16 mouse cellular contexts compared by ENCODE assay signal in genomic region chr10:25285100-25285811, GRCm38 (mm10). TPM values are rescaled to one million over a fixed set of nuclear protein-coding genes. Genes with fewer than 3 reads are reported as not detected.
A peak's percentile ranks its signal among the peaks of the same experiment; 100 is the strongest.
DNase-seq lines count a peak whose midpoint lies in the region; ATAC-seq and TF ChIP-seq lines count a peak whose summit lies in the region.
"Had no signal": no experiment of that assay in that cellular context is flagged by ENCODE, and none has a peak within 500 bp of the region (broad histone marks: within the 10 kb centered on the region; RNA-seq: fewer than 3 reads in every experiment).

No protein-coding gene starts in this region.

- DNase-seq in kidney, postnatal 4 days, result peak; percentile 31 to 35
- DNase-seq in lung, postnatal 10 days, result peak; percentile 50
- DNase-seq in urinary bladder, postnatal 25 days (ENCODE audit: low spot score), result no peak
- no peak for DNase-seq in embryonic facial prominence, embryonic 10.5 days (ENCODE audit: low spot score)
- no peak for DNase-seq in frontal cortex, postnatal 14 days (ENCODE audit: low spot score in 2 of 2)
- DNase-seq: cerebellum, postnatal 10 days; heart, postnatal 4 days; left cerebral cortex, postnatal 4 days; right cerebral cortex, adult 18-20 months; spleen, adult 18-20 months; thymus, postnatal 36 days had no signal

- no peaks in the 10 kb centered on the region for H3K27me3 ChIP-seq in intestine, postnatal 0 days (replicated peaks; ENCODE audit: control insufficient read depth, insufficient read depth, low read length)
- no peaks in the 10 kb centered on the region for H3K27me3 ChIP-seq in intestine, embryonic 15.5 days (replicated peaks)
- no peaks in the 10 kb centered on the region for H3K27me3 ChIP-seq in kidney, embryonic 16.5 days (ENCODE audit: insufficient read depth, low read length)
- H3K27me3 ChIP-seq in embryonic facial prominence, embryonic 10.5 days (replicated peaks; ENCODE audit: low read depth, poor library complexity, severe bottlenecking), result no peaks in the 10 kb centered on the region
- H3K27me3 ChIP-seq: megakaryocyte, embryonic 14.5 days had no signal

- H3K9ac ChIP-seq in intestine, postnatal 0 days (ENCODE audit: low read depth, low read length), result no peak overlapping the region
- no peak overlapping the region for H3K9ac ChIP-seq in intestine, embryonic 15.5 days
- H3K9ac ChIP-seq in kidney, embryonic 16.5 days (replicated peaks; ENCODE audit: low read length), result no peak overlapping the region

- TF ChIP-seq CTCF in intestine, postnatal 0 days (IDR thresholded peaks at IDR 0.05; ENCODE audit: low read depth), result no peak

- no peak overlapping the region for H3K4me2 ChIP-seq in intestine, postnatal 0 days (replicated peaks; ENCODE audit: low read depth)
- H3K4me2 ChIP-seq in intestine, embryonic 15.5 days (replicated peaks), result no peak overlapping the region
- H3K4me2 ChIP-seq in kidney, embryonic 16.5 days (replicated peaks; ENCODE audit: low read depth, low read length), result no peak overlapping the region

- no peak overlapping the region for H3K27ac ChIP-seq in intestine, postnatal 0 days (ENCODE audit: low read depth, low read length)
- H3K27ac ChIP-seq in intestine, embryonic 15.5 days, result no peak overlapping the region
- peak overlapping the region; percentile 44; the same call in 1 of the 2 replicates for H3K27ac ChIP-seq in kidney, embryonic 16.5 days (ENCODE audit: low read length)
- H3K27ac ChIP-seq in embryonic facial prominence, embryonic 10.5 days (replicated peaks), result no peak overlapping the region

- H3K4me1 ChIP-seq in intestine, postnatal 0 days (replicated peaks; ENCODE audit: control insufficient read depth, insufficient read depth, low read length), result no peaks in the 10 kb centered on the region
- H3K4me1 ChIP-seq in intestine, embryonic 15.5 days (replicated peaks), result no peaks in the 10 kb centered on the region
- H3K4me1 ChIP-seq in kidney, embryonic 16.5 days (ENCODE audit: insufficient read depth, low read length), result peaks cover 7% of the 10 kb centered on the region
- peaks cover 14% of the 10 kb centered on the region for H3K4me1 ChIP-seq in embryonic facial prominence, embryonic 10.5 days

- no peak overlapping the region for H3K4me3 ChIP-seq in intestine, postnatal 0 days (ENCODE audit: low read depth, low read length)
- no peak overlapping the region for H3K4me3 ChIP-seq in intestine, embryonic 15.5 days (replicated peaks)
- H3K4me3 ChIP-seq in kidney, embryonic 16.5 days (ENCODE audit: low read length), result no peak overlapping the region
- H3K4me3 ChIP-seq in embryonic facial prominence, embryonic 10.5 days, result no peak overlapping the region
- H3K4me3 ChIP-seq: megakaryocyte, embryonic 14.5 days had no signal

- WGBS in intestine, postnatal 0 days, result 51% methylated on average over 11 of the region's 11 CpGs
- 62% methylated on average over 11 of the region's 11 CpGs for WGBS in intestine, embryonic 15.5 days
- 67% methylated on average over 11 of the region's 11 CpGs for WGBS in kidney, embryonic 16.5 days
- 90% methylated on average over 11 of the region's 11 CpGs for WGBS in embryonic facial prominence, embryonic 10.5 days

- peak; percentile 54; the same call in 1 of the 2 replicates for ATAC-seq in intestine, postnatal 0 days
- ATAC-seq in intestine, embryonic 15.5 days, result no peak
- ATAC-seq in kidney, embryonic 16.5 days (ENCODE audit: low FRiP score, low TSS enrichment), result peak; percentile 69; the same call in 1 of the 2 replicates
- ATAC-seq: CD4-positive, CD25-positive, alpha-beta regulatory T cell, adult 4 months had no signal

- H3K36me3 ChIP-seq in intestine, postnatal 0 days (ENCODE audit: control insufficient read depth, insufficient read depth), result 0 out of 2 replicates have a peak, but pooled peaks cover 7% of the 10 kb centered on the region
- H3K36me3 ChIP-seq in intestine, embryonic 15.5 days, result no peaks in the 10 kb centered on the region
- H3K36me3 ChIP-seq in kidney, embryonic 16.5 days (ENCODE audit: insufficient read depth, low read length), result no peaks in the 10 kb centered on the region
- peaks cover 9% of the 10 kb centered on the region; the same call in 1 of the 2 replicates for H3K36me3 ChIP-seq in embryonic facial prominence, embryonic 10.5 days (replicated peaks)

- no peaks in the 10 kb centered on the region for H3K9me3 ChIP-seq in intestine, postnatal 0 days (ENCODE audit: control insufficient read depth)
- no peaks in the 10 kb centered on the region for H3K9me3 ChIP-seq in intestine, embryonic 15.5 days
- no peaks in the 10 kb centered on the region for H3K9me3 ChIP-seq in kidney, embryonic 16.5 days (ENCODE audit: low read length)
- H3K9me3 ChIP-seq in embryonic facial prominence, embryonic 10.5 days, result no peaks in the 10 kb centered on the region
- H3K9me3 ChIP-seq: megakaryocyte, embryonic 14.5 days had no signal

RNA-seq across cellular contexts. Expression of gene Akap7, which starts 22.4 kb away (rescaled TPM):
- 42.3 and 51.6 TPM in 2 replicates for polyA plus RNA-seq in intestine, postnatal 0 days (2015; fragmentation: Nextera tagmentation; extraction: Ambion mirVana)
- polyA plus RNA-seq in intestine, embryonic 15.5 days (2015; fragmentation: Nextera tagmentation; extraction: Ambion mirVana), result 41.9 and 45.6 TPM in 2 replicates
- 12.6 and 18.9 TPM in 2 replicates for polyA plus RNA-seq in kidney, embryonic 16.5 days (2015; fragmentation: Nextera tagmentation; extraction: Ambion mirVana)
- 17.0 and 18.2 TPM in 2 replicates for polyA plus RNA-seq in embryonic facial prominence, embryonic 10.5 days (2016; fragmentation: Nextera tagmentation; extraction: Ambion mirVana)

Comparison
In these comparisons a context has a peak if more than half of its experiments do, and no peak if none do; other contexts are left out.
1. DNase-seq: peak in kidney, postnatal 4 days (2 of 2) and lung, postnatal 10 days (single experiment); none in urinary bladder, postnatal 25 days (single experiment), embryonic facial prominence, embryonic 10.5 days (single experiment) and frontal cortex, postnatal 14 days (0 of 2).